Mouse (Mus musculus) neural tube, embryonic 11.5 days (tissue): ENCODE results near the gene Cpeb3. TPM values are rescaled to one million over a fixed set of nuclear protein-coding genes. Genes with fewer than 3 reads are reported as not detected.

Experiments
- ATAC-seq: fragments of 200-750 bp; cut with Nextera tagmentation; 2 replicates; pipeline ENCODE4 v1.8.0; 2017; ENCODE audit warnings: moderate number of reproducible peaks, mild to moderate bottlenecking, moderate TSS enrichment, moderate library complexity; ENCODE audit not compliant: insufficient read depth, low FRiP score, low TSS enrichment
- DNase-seq: peaks from one replicate; pipeline ENCODE4 v3.0.0-alpha.2; 2015; ENCODE audit warnings: low spot score
- H3K27ac ChIP-seq: fragments of 300-500 bp; sonication (generic); 2 replicates; pipeline ENCODE4 v1.5.1; 2014; ENCODE audit warnings: low read depth, mild to moderate bottlenecking, low read length
- H3K27me3 ChIP-seq: fragments of 300-500 bp; sonication (generic); 2 replicates; pipeline ENCODE4 v1.6.1; 2014; ENCODE audit warnings: mild to moderate bottlenecking, low read length, mixed read lengths; ENCODE audit not compliant: control insufficient read depth, insufficient read depth
- H3K36me3 ChIP-seq: fragments of 300-500 bp; sonication (generic); 2 replicates; pipeline ENCODE4 v1.6.1; 2014; ENCODE audit warnings: mild to moderate bottlenecking, low read length, moderate library complexity, mixed read lengths; ENCODE audit not compliant: control insufficient read depth, insufficient read depth
- H3K4me1 ChIP-seq: fragments of 300-500 bp; sonication (generic); 2 replicates; pipeline ENCODE4 v1.6.1; 2014; ENCODE audit warnings: low read length, mixed read lengths; ENCODE audit not compliant: control insufficient read depth, insufficient read depth
- H3K4me2 ChIP-seq: fragments of 300-500 bp; sonication (generic); 2 replicates; pipeline ENCODE4 v1.6.1; 2014; ENCODE audit warnings: low read depth, mild to moderate bottlenecking, moderate library complexity
- H3K4me3 ChIP-seq: fragments of 300-500 bp; sonication (generic); 2 replicates; pipeline ENCODE4 v1.5.1; 2014; ENCODE audit warnings: low read depth, low read length
- H3K9ac ChIP-seq: fragments of 300-500 bp; sonication (generic); 2 replicates; pipeline ENCODE4 v1.6.1; 2014; ENCODE audit warnings: mild to moderate bottlenecking, low read length
- H3K9me3 ChIP-seq: fragments of 300-500 bp; sonication (generic); 2 replicates; pipeline ENCODE4 v1.6.1; 2016; ENCODE audit warnings: low read length; ENCODE audit not compliant: control insufficient read depth
- WGBS: fragments of 180-500 bp; shearing (Covaris S2); extraction: QIAGEN DNeasy Blood & Tissue Kit; methylation state at CpG from one replicate; pipeline ENCODE4 v1.1.7; 2014; 5-methylcytosine and 5-hydroxymethylcytosine counted together
- polyA plus RNA-seq: library from polyadenylated mRNA; unstranded; fragments of >200 nt; fragmentation: Nextera tagmentation; extraction: Ambion mirVana; gene quantifications from 2 replicates; pipeline ENCODE4 v1.2.1, GENCODE M21; 2014

Cpeb3 gene
- polyA plus RNA-seq, 1 experiment from 2014 or later = 4.3 TPM

GRCm38 (mm10) chr19:37026408-37026807 is 182.0 kb downstream of the Cpeb3 start:
- H3K4me1 ChIP-seq = no peaks in the 10 kb centered on the region
- DNase-seq (no peak), ATAC-seq (no peak)
- no peaks in the 10 kb centered on the region for H3K27me3 ChIP-seq
- no peak overlapping the region for H3K4me2 ChIP-seq
- H3K9ac ChIP-seq = no peak overlapping the region
- no peaks in the 10 kb centered on the region for H3K36me3 ChIP-seq
- H3K27ac ChIP-seq = no peak overlapping the region
- WGBS = 89% methylated on average over 11 of the region's 11 CpGs
- no peaks in the 10 kb centered on the region for H3K9me3 ChIP-seq
- no peak overlapping the region for H3K4me3 ChIP-seq

GRCm38 (mm10) chr19:37025839-37026319 is 182.5 kb downstream of the Cpeb3 start:
- ATAC-seq (no peak), DNase-seq (no peak)
- Histone ChIP-seq H3K27me3 (no peaks in the 10 kb centered on the region), H3K4me1 (no peaks in the 10 kb centered on the region), H3K27ac (no peak overlapping the region), H3K9ac (no peak overlapping the region), H3K36me3 (no peaks in the 10 kb centered on the region), H3K4me3 (no peak overlapping the region), H3K9me3 (no peaks in the 10 kb centered on the region), H3K4me2 (no peak overlapping the region)
- WGBS = 86% methylated on average over 13 of the region's 13 CpGs

DNA sequence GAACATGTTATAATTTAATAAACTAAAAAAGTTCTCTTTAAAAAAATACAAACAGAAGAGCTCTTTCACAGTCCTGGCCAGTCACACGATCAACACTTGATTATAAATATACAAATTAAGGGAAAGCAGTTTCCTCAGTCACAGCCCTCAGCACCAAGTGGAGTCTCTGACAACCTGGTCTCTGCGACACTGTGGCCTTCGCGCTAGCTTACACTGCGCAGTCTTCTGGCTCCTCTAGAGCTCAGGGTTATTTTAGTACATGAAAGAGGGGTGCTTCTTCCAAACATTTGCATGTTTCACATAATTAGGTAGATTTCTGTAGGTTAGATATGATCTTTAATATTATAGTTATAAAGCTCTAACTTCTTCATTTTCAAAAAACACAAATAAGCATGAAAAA is 186.3 kb downstream of the Cpeb3 start:
- H3K27ac ChIP-seq = no peak overlapping the region
- no peak overlapping the region for H3K9ac ChIP-seq
- H3K36me3 ChIP-seq = no peaks in the 10 kb centered on the region; the same call in 1 of the 2 replicates
- H3K4me3 ChIP-seq = no peak overlapping the region
- H3K4me2 ChIP-seq = no peak overlapping the region
- 0 out of 2 replicates have a peak, but pooled peaks cover 3% of the 10 kb centered on the region for H3K4me1 ChIP-seq
- no peaks in the 10 kb centered on the region for H3K27me3 ChIP-seq
- no peaks in the 10 kb centered on the region for H3K9me3 ChIP-seq
- DNase-seq (no peak), ATAC-seq (no peak)
- 90% methylated on average over 5 of the region's 5 CpGs for WGBS

DNA sequence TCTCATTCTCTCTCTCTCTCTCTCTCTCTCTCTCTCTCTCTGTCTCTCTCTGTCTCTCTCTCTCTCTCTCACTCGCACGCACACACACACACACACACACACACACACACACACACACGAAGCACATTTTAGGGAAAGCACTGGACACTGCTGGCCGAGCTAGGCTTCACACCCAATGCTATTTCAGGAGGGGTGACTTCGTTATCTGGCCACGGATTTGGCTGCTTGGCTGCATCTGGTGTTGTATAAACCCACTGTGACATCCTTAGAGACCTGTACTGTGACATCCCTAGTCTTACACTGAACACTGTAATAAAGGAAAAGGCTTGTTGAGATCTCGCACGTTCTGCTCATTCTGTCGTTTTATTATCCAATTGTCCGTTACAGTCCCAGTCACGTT is 187.4 kb downstream of the Cpeb3 start:
- WGBS = 81% methylated on average over 10 of the region's 11 CpGs
- Histone ChIP-seq H3K36me3 (no peaks in the 10 kb centered on the region; the same call in 1 of the 2 replicates), H3K9ac (no peak overlapping the region)

DNA sequence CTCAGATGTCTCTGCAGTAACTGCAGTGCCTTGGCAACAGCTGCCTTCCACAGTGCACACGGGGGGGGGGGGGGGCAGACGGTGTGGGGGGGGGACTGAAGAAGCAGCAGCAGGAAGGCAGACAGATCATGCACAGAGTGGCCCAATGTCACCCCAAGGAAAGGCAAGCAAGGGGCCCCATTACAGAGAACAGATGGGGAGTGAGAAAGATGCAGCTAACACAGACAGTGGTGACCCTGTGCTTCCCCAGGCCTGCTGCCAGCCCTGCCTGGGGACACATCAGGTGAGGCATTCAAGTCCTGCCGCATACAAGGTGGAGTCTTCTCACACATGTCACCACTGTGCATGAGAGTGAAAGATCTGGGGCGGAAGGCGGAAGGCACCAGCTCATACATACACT is 187.9 kb downstream of the Cpeb3 start:
- Histone ChIP-seq H3K27ac (no peak overlapping the region), H3K4me3 (no peak overlapping the region)

More for the DNA sequence above, 187.4 kb downstream of the Cpeb3 start:
- ATAC-seq (no peak), DNase-seq (no peak)
- no peaks in the 10 kb centered on the region; the same call in 1 of the 2 replicates for H3K9me3 ChIP-seq
- 0 out of 2 replicates have a peak, but pooled peaks cover 3% of the 10 kb centered on the region for H3K4me1 ChIP-seq
- no peak overlapping the region for H3K27ac ChIP-seq
- no peak overlapping the region for H3K4me2 ChIP-seq
- H3K27me3 ChIP-seq = no peaks in the 10 kb centered on the region
- H3K4me3 ChIP-seq = no peak overlapping the region

DNA sequence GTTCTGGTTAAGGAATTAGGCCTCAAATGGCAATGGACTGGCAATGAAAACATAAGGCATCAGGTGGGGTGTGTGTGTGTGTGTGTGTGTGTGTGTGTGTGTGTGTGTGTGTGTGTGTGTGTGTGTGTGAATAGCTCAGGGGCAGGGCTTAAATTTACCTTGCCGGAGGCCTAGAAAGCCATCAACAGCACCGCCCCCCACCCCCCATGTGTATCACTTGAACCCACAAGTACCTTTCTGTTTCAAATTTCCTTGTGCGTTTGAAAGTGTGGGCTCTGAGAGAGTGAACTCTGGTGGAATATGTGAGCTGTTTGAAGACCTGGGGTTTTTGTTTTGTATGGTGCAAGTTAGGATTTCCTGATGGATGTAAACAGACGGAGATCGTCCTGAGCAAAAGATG is 189.5 kb downstream of the Cpeb3 start:
- no peak overlapping the region for H3K27ac ChIP-seq
- ATAC-seq = no peak

More for the DNA sequence above, 187.9 kb downstream of the Cpeb3 start:
- no peak overlapping the region for H3K4me2 ChIP-seq
- 66% methylated on average over 4 of the region's 5 CpGs for WGBS
- H3K36me3 ChIP-seq = no peaks in the 10 kb centered on the region; the same call in 1 of the 2 replicates
- no peak for DNase-seq
- no peaks in the 10 kb centered on the region for H3K27me3 ChIP-seq
- no peak overlapping the region for H3K9ac ChIP-seq
- no peaks in the 10 kb centered on the region; the same call in 1 of the 2 replicates for H3K9me3 ChIP-seq
- no peak for ATAC-seq
- 0 out of 2 replicates have a peak, but pooled peaks cover 3% of the 10 kb centered on the region for H3K4me1 ChIP-seq

GRCm38 (mm10) chr19:37018411-37018810 is 190.0 kb downstream of the Cpeb3 start:
- Histone ChIP-seq H3K36me3 (no peaks in the 10 kb centered on the region; the same call in 1 of the 2 replicates), H3K27me3 (no peaks in the 10 kb centered on the region), H3K27ac (no peak overlapping the region), H3K9ac (peak overlapping the region; percentile 27), H3K4me1 (0 out of 2 replicates have a peak, but pooled peaks cover 3% of the 10 kb centered on the region), H3K4me2 (peak overlapping the region; percentile 41), H3K9me3 (no peaks in the 10 kb centered on the region; the same call in 1 of the 2 replicates), H3K4me3 (peak overlapping the region; percentile 31)
- 3% methylated on average over 26 of the region's 26 CpGs for WGBS
- peak; percentile 94 for ATAC-seq
- DNase-seq = peak; percentile 86

More for the DNA sequence above, 189.5 kb downstream of the Cpeb3 start:
- 0 out of 2 replicates have a peak, but pooled peaks cover 3% of the 10 kb centered on the region for H3K4me1 ChIP-seq
- no peak for DNase-seq
- H3K4me2 ChIP-seq = peak overlapping the region; percentile 41
- WGBS = 65% methylated on average over 5 of the region's 5 CpGs
- H3K4me3 ChIP-seq = peak overlapping the region; percentile 31
- H3K9ac ChIP-seq = peak overlapping the region; percentile 27
- no peaks in the 10 kb centered on the region; the same call in 1 of the 2 replicates for H3K9me3 ChIP-seq
- no peaks in the 10 kb centered on the region for H3K27me3 ChIP-seq
- no peaks in the 10 kb centered on the region; the same call in 1 of the 2 replicates for H3K36me3 ChIP-seq

DNA sequence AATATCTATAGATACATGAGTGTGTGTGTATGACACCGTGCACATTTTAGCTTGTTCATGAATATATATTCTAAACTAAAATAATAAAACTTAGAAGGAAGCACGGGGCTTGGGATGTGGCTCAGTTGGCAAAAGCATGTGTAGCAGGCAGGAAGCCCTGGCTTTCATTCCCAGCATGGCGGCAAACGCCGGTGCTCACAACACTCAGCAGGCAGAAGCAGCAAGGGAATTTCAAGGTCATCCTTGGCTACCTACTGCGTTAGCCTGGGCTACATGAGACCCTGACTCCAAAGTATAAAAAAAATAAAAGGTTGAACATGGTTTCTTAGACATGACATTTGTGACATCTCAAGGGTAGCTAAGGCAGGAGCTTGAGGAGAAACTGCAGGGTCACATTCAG is 191.5 kb downstream of the Cpeb3 start:
- Histone ChIP-seq H3K4me3 (no peak overlapping the region), H3K27ac (no peak overlapping the region), H3K9me3 (no peaks in the 10 kb centered on the region; the same call in 1 of the 2 replicates), H3K4me1 (0 out of 2 replicates have a peak, but pooled peaks cover 3% of the 10 kb centered on the region), H3K9ac (no peak overlapping the region), H3K36me3 (peaks cover 2% of the 10 kb centered on the region; the same call in 1 of the 2 replicates), H3K27me3 (no peaks in the 10 kb centered on the region), H3K4me2 (no peak overlapping the region)
- ATAC-seq (no peak), DNase-seq (no peak)
- 93% methylated on average over 6 of the region's 6 CpGs for WGBS
